ENCODE assay signal across 9 mouse cellular contexts in genomic region chr10:127744661-127745060, GRCm38 (mm10). TPM values are rescaled to one million over a fixed set of nuclear protein-coding genes. Genes with fewer than 3 reads are reported as not detected.
DNase-seq lines count a peak whose midpoint lies in the region; ATAC-seq and TF ChIP-seq lines count a peak whose summit lies in the region.
"Had no signal": no experiment of that assay in that cellular context is flagged by ENCODE, and none has a peak within 500 bp of the region (broad histone marks: within the 10 kb centered on the region; RNA-seq: fewer than 3 reads in every experiment).

No protein-coding gene starts in this region.

- WGBS in limb, embryonic 11.5 days: 64% methylated on average over 5 of the region's 5 CpGs

- H3K9ac ChIP-seq in limb, embryonic 11.5 days (ENCODE audit: low read length): no peak overlapping the region
- H3K9ac ChIP-seq: lung, embryonic 15.5 days had no signal

- H3K4me1 ChIP-seq in limb, embryonic 11.5 days (ENCODE audit: control insufficient read depth, insufficient read depth, low read length): no peaks in the 10 kb centered on the region

- peaks cover 40% of the 10 kb centered on the region for H3K36me3 ChIP-seq in limb, embryonic 11.5 days (ENCODE audit: control insufficient read depth, insufficient read depth, low read length)

- no peak overlapping the region for H3K4me2 ChIP-seq in limb, embryonic 11.5 days (ENCODE audit: low read depth, severe bottlenecking)
- H3K4me2 ChIP-seq: lung, embryonic 15.5 days had no signal

- no peak overlapping the region for H3K27ac ChIP-seq in limb, embryonic 11.5 days (replicated peaks; ENCODE audit: low read depth, low read length)
- H3K27ac ChIP-seq: lung, embryonic 15.5 days had no signal

- H3K4me3 ChIP-seq in limb, embryonic 11.5 days (ENCODE audit: low read depth, low read length): no peak overlapping the region
- H3K4me3 ChIP-seq: lung, embryonic 15.5 days had no signal

- no peaks in the 10 kb centered on the region for H3K27me3 ChIP-seq in limb, embryonic 11.5 days (ENCODE audit: control insufficient read depth, insufficient read depth, low read length)
- H3K27me3 ChIP-seq: lung, embryonic 15.5 days had no signal

- no peak for ATAC-seq in limb, embryonic 11.5 days (ENCODE audit: insufficient number of reproducible peaks, low FRiP score, low TSS enrichment, low read depth)

- DNase-seq in gastrocnemius, postnatal 10 days: peak; percentile 59
- no peak for DNase-seq in gastrocnemius, adult 8-10 months (ENCODE audit: low spot score in 2 of 2)
- peak; percentile 32 for DNase-seq in spleen, adult 12 weeks (ENCODE audit: low spot score)
- DNase-seq in spleen, postnatal 36 days (ENCODE audit: low spot score in 2 of 2): no peak
- no peak for DNase-seq in brain, embryonic 14.5 days (ENCODE audit: low read depth)
- peak; percentile 62 for DNase-seq in limb, embryonic 11.5 days (ENCODE audit: low spot score)
- peak; percentile 41 to 82 for DNase-seq in spleen, postnatal 4 days (ENCODE audit: low spot score in 2 of 2)
- DNase-seq in ovary, postnatal 14 days (ENCODE audit: low spot score): no peak

- TF ChIP-seq POLR2A in brain, embryonic 14.5 days (IDR thresholded peaks at IDR 0.05; ENCODE audit: borderline replicate concordance, extremely low read depth, insufficient read depth, insufficient read length, poor library complexity, severe bottlenecking): no peak

- peak; percentile 44; the same call in 1 of the 2 replicates for TF ChIP-seq CTCF in brain, embryonic 14.5 days (IDR thresholded peaks at IDR 0.05; ENCODE audit: borderline replicate concordance, extremely low read depth, insufficient read depth, insufficient read length)

- no peaks in the 10 kb centered on the region for H3K9me3 ChIP-seq in limb, embryonic 11.5 days (ENCODE audit: control insufficient read depth, low read length)
- H3K9me3 ChIP-seq: lung, embryonic 15.5 days had no signal

RNA-seq across cellular contexts. Expression of gene Zbtb39, which starts 5.3 kb away (rescaled TPM):
- 1 to 10 TPM; 5.9 to 6.0 TPM for total RNA-seq in gastrocnemius, postnatal 10 days (2021)
- total RNA-seq in gastrocnemius, adult 8-10 months (2022): 1 to 10 TPM; 6.0 to 8.1 (median 6.4) TPM
- 14.9 and 18.7 TPM in 2 replicates for polyA plus RNA-seq in brain, embryonic 14.5 days (2012; rRNA removed)
- 7.2 and 7.7 TPM in 2 replicates for polyA plus RNA-seq in limb, embryonic 11.5 days (2014; fragmentation: Nextera tagmentation; extraction: Ambion mirVana)

RNA-seq across cellular contexts. Expression of gene Gpr182, which starts 6.9 kb away (rescaled TPM):
- under 1 TPM; 0.38 to 0.47 TPM for total RNA-seq in gastrocnemius, postnatal 10 days (2021)
- total RNA-seq in gastrocnemius, adult 8-10 months (2022): under 1 TPM; 0.34 to 0.48 (median 0.42) TPM
- 0.83 and 1.2 TPM in 2 replicates for polyA plus RNA-seq in brain, embryonic 14.5 days (2012; rRNA removed)
- 0.27 and 0.33 TPM in 2 replicates for polyA plus RNA-seq in limb, embryonic 11.5 days (2014; fragmentation: Nextera tagmentation; extraction: Ambion mirVana)

RNA-seq across cellular contexts. Expression of gene Rdh1, which starts 14.9 kb away (rescaled TPM):
- total RNA-seq in gastrocnemius, postnatal 10 days (2021): under 1 TPM; 0.09 to 0.11 TPM
- under 1 TPM in 1 of 4 experiments, not detected in 3; 0.11 TPM for total RNA-seq in gastrocnemius, adult 8-10 months (2022)
- 0.06 and 0.12 TPM in 2 replicates for polyA plus RNA-seq in brain, embryonic 14.5 days (2012; rRNA removed)
- polyA plus RNA-seq in limb, embryonic 11.5 days (2014; fragmentation: Nextera tagmentation; extraction: Ambion mirVana): not detected in 2 replicates
- polyA plus RNA-seq: lung, embryonic 15.5 days had no signal

RNA-seq across cellular contexts. Expression of gene Rdh16f1, which starts 14.9 kb away (rescaled TPM):
- total RNA-seq in gastrocnemius, postnatal 10 days (2021): under 1 TPM in 1 of 2 experiments, not detected in 1; 0.34 TPM
- total RNA-seq in gastrocnemius, adult 8-10 months (2022): under 1 TPM in 2 of 4 experiments, not detected in 2; 0.48 to 0.75 TPM
- 0.29 TPM in 1 of 2 replicates, not detected in the other for polyA plus RNA-seq in brain, embryonic 14.5 days (2012; rRNA removed)
- not detected in 2 replicates for polyA plus RNA-seq in limb, embryonic 11.5 days (2014; fragmentation: Nextera tagmentation; extraction: Ambion mirVana)

RNA-seq across cellular contexts. Expression of gene Tac2, which starts 20.4 kb away (rescaled TPM):
- total RNA-seq in gastrocnemius, postnatal 10 days (2021): under 1 TPM in 1 of 2 experiments, not detected in 1; 0.38 TPM
- not detected for total RNA-seq in gastrocnemius, adult 8-10 months (2022)
- 0.74 and 2.1 TPM in 2 replicates for polyA plus RNA-seq in brain, embryonic 14.5 days (2012; rRNA removed)
- 1.9 and 2.9 TPM in 2 replicates for polyA plus RNA-seq in limb, embryonic 11.5 days (2014; fragmentation: Nextera tagmentation; extraction: Ambion mirVana)
- polyA plus RNA-seq: lung, embryonic 15.5 days had no signal

Comparison
In these comparisons a context has a peak if more than half of its experiments do, and no peak if none do; other contexts are left out.
1. DNase-seq: peak in gastrocnemius, postnatal 10 days (single experiment), spleen, adult 12 weeks (single experiment), limb, embryonic 11.5 days (single experiment) and spleen, postnatal 4 days (2 of 2); none in gastrocnemius, adult 8-10 months (0 of 2), spleen, postnatal 36 days (0 of 2), brain, embryonic 14.5 days (single experiment) and ovary, postnatal 14 days (single experiment).